Mouse (Mus musculus): Measurements from ENCODE around the gene Mesp2. TPM values are rescaled to one million over a fixed set of nuclear protein-coding genes. Genes with fewer than 3 reads are reported as not detected.

Mesp2 gene
- total RNA-seq, 2 experiments from 2014 or later, result 1.1 to 1.6 TPM

- DNase-seq, result no peak
Observed at GRCm38 (mm10) chr7:79803887-79804286, 6.6 kb upstream of the Mesp2 start.

- no peak for DNase-seq
Observed at GRCm38 (mm10) chr7:79808561-79808960, 2.0 kb upstream of the Mesp2 start.

GRCm38 (mm10) chr7:79813409-79813808 is 2.9 kb downstream of the Mesp2 start:
- no peak for DNase-seq

GRCm38 (mm10) chr7:79818321-79818720 is 7.8 kb downstream of the Mesp2 start:
- DNase-seq, result no peak

GRCm38 (mm10) chr7:79819515-79819914 is 9.0 kb downstream of the Mesp2 start:
- DNase-seq, result no peak

GRCm38 (mm10) chr7:79819996-79820395 is 9.5 kb downstream of the Mesp2 start:
- no peak for DNase-seq

- no peak for DNase-seq
Observed at GRCm38 (mm10) chr7:79822092-79822695, 11.7 kb downstream of the Mesp2 start.

- no peak for DNase-seq
Observed at GRCm38 (mm10) chr7:79828341-79828740, 17.8 kb downstream of the Mesp2 start.

GRCm38 (mm10) chr7:79831145-79831544 is 20.6 kb downstream of the Mesp2 start:
- no peak for DNase-seq

GRCm38 (mm10) chr7:79831585-79831984 is 21.1 kb downstream of the Mesp2 start:
- no peak for DNase-seq

GRCm38 (mm10) chr7:79832980-79833379 is 22.5 kb downstream of the Mesp2 start:
- no peak for DNase-seq

GRCm38 (mm10) chr7:79835196-79835595 is 24.7 kb downstream of the Mesp2 start:
- DNase-seq, result no peak

- DNase-seq, result no peak
Observed at GRCm38 (mm10) chr7:79837247-79837646, 26.7 kb downstream of the Mesp2 start.

- DNase-seq, result no peak
Observed at GRCm38 (mm10) chr7:79842163-79842562, 31.6 kb downstream of the Mesp2 start.

GRCm38 (mm10) chr7:79844090-79844802 is 33.7 kb downstream of the Mesp2 start:
- DNase-seq, result no peak

GRCm38 (mm10) chr7:79846342-79846741 is 35.8 kb downstream of the Mesp2 start:
- DNase-seq, result no peak

GRCm38 (mm10) chr7:79847456-79848451 is 37.2 kb downstream of the Mesp2 start:
- no peak for DNase-seq

- no peak for DNase-seq
Observed at GRCm38 (mm10) chr7:79856305-79856704, 45.8 kb downstream of the Mesp2 start.

- DNase-seq, result no peak
Observed at GRCm38 (mm10) chr7:79858202-79858934, 47.8 kb downstream of the Mesp2 start.

- DNase-seq, result no peak
Observed at GRCm38 (mm10) chr7:79858956-79859630, 48.6 kb downstream of the Mesp2 start.

- DNase-seq, result no peak
Observed at GRCm38 (mm10) chr7:79860811-79861210, 50.3 kb downstream of the Mesp2 start, which contains the start of gene Anpep. TSS of gene Anpep (minus strand) at chr7:79861059.

- no peak for DNase-seq
Observed at GRCm38 (mm10) chr7:79861794-79862193, 51.3 kb downstream of the Mesp2 start.

Data from layer of hippocampus, postnatal 36 days (tissue).